Mouse (Mus musculus) CH12.LX (cell line): ENCODE measurements around the gene Wnk4. TPM values are rescaled to one million over a fixed set of nuclear protein-coding genes. Genes with fewer than 3 reads are reported as not detected.

Experiments used
- DNase-seq: peaks from one replicate; pipeline ENCODE4 v3.0.0-alpha.2; 2013; ENCODE audit errors: extremely low read depth
- H3K27ac ChIP-seq: 2 replicates; pipeline ENCODE4 v1.5.1; 2012; ENCODE audit warnings: low read depth, mild to moderate bottlenecking, control low read depth, moderate library complexity; ENCODE audit not compliant: insufficient read depth
- H3K27me3 ChIP-seq: replicated peaks from 2 replicates; pipeline ENCODE3; 2012; ENCODE audit warnings: inconsistent platforms
- H3K36me3 ChIP-seq, 2 experiments: replicated peaks in 1 of 2; 2 replicates each; pipeline versions ENCODE3 to v1.6.1; 2012; ENCODE audit warnings: inconsistent platforms in 1 of 2, low read length in 1 of 2, mild to moderate bottlenecking in 1 of 2, mixed read lengths in 1 of 2, moderate library complexity in 1 of 2; ENCODE audit not compliant: control insufficient read depth in 1 of 2, insufficient read depth in 1 of 2
- H3K4me1 ChIP-seq, 2 experiments: 2 replicates each; pipeline ENCODE4 v1.6.1; 2012; ENCODE audit warnings: inconsistent platforms in 1 of 2, moderate library complexity in 1 of 2; ENCODE audit not compliant: insufficient read depth in 2 of 2, control insufficient read depth in 1 of 2
- H3K4me2 ChIP-seq: 2 replicates; pipeline ENCODE4 v1.6.1; 2012; ENCODE audit warnings: low read depth, mild to moderate bottlenecking, control low read depth; ENCODE audit not compliant: poor library complexity, insufficient read depth, severe bottlenecking
- H3K4me3 ChIP-seq, 3 experiments: fragments of 150-350 bp in 1 of 3; sonication (generic) in 1 of 3; replicated peaks in 1 of 3; 2 replicates each; pipeline versions ENCODE3 to v1.5.1; 2011 to 2012; ENCODE audit warnings: low read depth in 2 of 3, low read length in 2 of 3, mild to moderate bottlenecking in 2 of 3, moderate library complexity in 2 of 3, control low read depth in 1 of 3, improper control_type of control experiment in 1 of 3, inconsistent platforms in 1 of 3, mixed read lengths in 1 of 3; ENCODE audit not compliant: poor library complexity in 1 of 3
- H3K79me2 ChIP-seq: replicated peaks from 2 replicates; pipeline ENCODE4 v1.6.1; 2012; ENCODE audit warnings: mild to moderate bottlenecking, moderate library complexity; ENCODE audit not compliant: control insufficient read depth, poor library complexity, insufficient read depth, severe bottlenecking; ENCODE audit errors: extremely low read depth
- H3K9ac ChIP-seq: 2 replicates; pipeline ENCODE4 v1.6.1; 2012; ENCODE audit warnings: low read depth, mild to moderate bottlenecking, control low read depth, moderate library complexity; ENCODE audit not compliant: insufficient read depth
- H3K9me3 ChIP-seq: replicated peaks from 2 replicates; pipeline ENCODE3; 2012; ENCODE audit warnings: low read length, inconsistent platforms, mixed read lengths
- CHD1 ChIP-seq: IDR thresholded peaks from 2 replicates; pipeline ENCODE4 v1.6.1; 2012; ENCODE audit warnings: low read depth, low read length, improper control_type of control experiment, inconsistent platforms
- CHD2 ChIP-seq: IDR thresholded peaks from 2 replicates; pipeline ENCODE4 v1.6.1; 2011; ENCODE audit warnings: low read length, improper control_type of control experiment
- CTCF ChIP-seq, 2 experiments: IDR thresholded peaks in 1 of 2; conservative IDR thresholded peaks in 1 of 2; 2 replicates each; pipeline ENCODE4 v1.5.1; 2011 to 2012; ENCODE audit warnings: low read depth in 2 of 2, low read length in 2 of 2, improper control_type of control experiment in 1 of 2, inconsistent platforms in 1 of 2, mild to moderate bottlenecking in 1 of 2, moderate library complexity in 1 of 2
- E2F4 ChIP-seq: IDR thresholded peaks from 2 replicates; pipeline ENCODE4 v1.6.1; 2011; ENCODE audit warnings: low read depth, low read length, improper control_type of control experiment; ENCODE audit not compliant: insufficient replicate concordance
- IRF4 ChIP-seq: IDR thresholded peaks from 2 replicates; pipeline ENCODE4 v1.6.1; 2014; ENCODE audit warnings: low read depth, mild to moderate bottlenecking, inconsistent platforms, low read length, improper control_type of control experiment
- JUND ChIP-seq: conservative IDR thresholded peaks from 2 replicates; pipeline ENCODE4 v1.6.1; 2011; ENCODE audit warnings: low read depth, low read length, improper control_type of control experiment
- KAT2A ChIP-seq: IDR thresholded peaks from 2 replicates; pipeline ENCODE4 v1.6.1; 2012; ENCODE audit warnings: low read length, improper control_type of control experiment, inconsistent platforms; ENCODE audit not compliant: insufficient replicate concordance
- MAFK ChIP-seq: IDR thresholded peaks from 2 replicates; pipeline ENCODE4 v1.6.1; 2011; ENCODE audit warnings: low read length, improper control_type of control experiment; ENCODE audit not compliant: insufficient replicate concordance
- MAX ChIP-seq: IDR thresholded peaks from 2 replicates; pipeline ENCODE4 v1.6.1; 2011; ENCODE audit warnings: low read length, improper control_type of control experiment
- MEF2A ChIP-seq: IDR thresholded peaks from 2 replicates; pipeline ENCODE4 v1.6.1; 2014; ENCODE audit warnings: low read depth, mild to moderate bottlenecking, inconsistent platforms, low read length, improper control_type of control experiment, borderline replicate concordance
- MYC ChIP-seq: IDR thresholded peaks from 2 replicates; pipeline ENCODE4 v1.6.1; 2011; ENCODE audit warnings: low read depth, mild to moderate bottlenecking, improper control_type of control experiment, low read length
- NELFE ChIP-seq: IDR thresholded peaks from 2 replicates; pipeline ENCODE4 v1.6.1; 2011; ENCODE audit warnings: low read depth, low read length, improper control_type of control experiment
- POLR2A ChIP-seq: IDR thresholded peaks from 2 replicates; pipeline ENCODE4 v1.6.1; 2011; ENCODE audit warnings: low read depth, mild to moderate bottlenecking, improper control_type of control experiment, low read length
- POLR2AphosphoS2 ChIP-seq: IDR thresholded peaks from 2 replicates; pipeline ENCODE4 v1.6.1; 2011; ENCODE audit warnings: low read depth, low read length, improper control_type of control experiment
- RAD21 ChIP-seq: IDR thresholded peaks from 2 replicates; pipeline ENCODE4 v1.6.1; 2011; ENCODE audit warnings: low read depth, mild to moderate bottlenecking, low read length, improper control_type of control experiment, moderate library complexity
- RCOR1 ChIP-seq: conservative IDR thresholded peaks from 2 replicates; pipeline ENCODE4 v1.6.1; 2012; ENCODE audit warnings: low read depth, mild to moderate bottlenecking, inconsistent platforms, low read length, improper control_type of control experiment
- SIN3A ChIP-seq: IDR thresholded peaks from 2 replicates; pipeline ENCODE4 v1.6.1; 2012; ENCODE audit warnings: low read length, improper control_type of control experiment, inconsistent platforms
- SMC3 ChIP-seq: IDR thresholded peaks from 2 replicates; pipeline ENCODE4 v1.6.1; 2011; ENCODE audit warnings: low read depth, low read length, improper control_type of control experiment
- TCF12 ChIP-seq: IDR thresholded peaks from 2 replicates; pipeline ENCODE4 v1.6.1; 2014; ENCODE audit warnings: low read depth, mild to moderate bottlenecking, inconsistent platforms, low read length, improper control_type of control experiment
- UBTF ChIP-seq: IDR thresholded peaks from 2 replicates; pipeline ENCODE4 v1.6.1; 2012; ENCODE audit warnings: low read depth, mild to moderate bottlenecking, inconsistent platforms, low read length, improper control_type of control experiment, moderate library complexity
- USF2 ChIP-seq: conservative IDR thresholded peaks from 2 replicates; pipeline ENCODE4 v1.6.1; 2011; ENCODE audit warnings: low read depth, low read length, improper control_type of control experiment
- ZC3H11A ChIP-seq: IDR thresholded peaks from 2 replicates; pipeline ENCODE4 v1.6.1; 2012; ENCODE audit warnings: low read depth, mild to moderate bottlenecking, inconsistent platforms, low read length, improper control_type of control experiment
- ZKSCAN1 ChIP-seq: IDR thresholded peaks from 2 replicates; pipeline ENCODE4 v1.6.1; 2012; ENCODE audit warnings: low read depth, inconsistent platforms, low read length, improper control_type of control experiment, borderline replicate concordance
- ZMIZ1 ChIP-seq: IDR thresholded peaks from 2 replicates; pipeline ENCODE4 v1.6.1; 2012; ENCODE audit warnings: low read depth, mild to moderate bottlenecking, inconsistent platforms, low read length, improper control_type of control experiment
- ZNF384 ChIP-seq: IDR thresholded peaks from 2 replicates; pipeline ENCODE4 v1.6.1; 2012; ENCODE audit warnings: low read depth, low read length, improper control_type of control experiment, inconsistent platforms
- dilution Hi-C: fragments of 300-500 bp; cut with MboI; formaldehyde crosslinking; loops from 2 replicates; pipeline ENCODE4 v1.14.3; 2020; ENCODE audit warnings: low sequenced_read_pairs; ENCODE audit not compliant: extremely low pct_unique_long_range_greater_than_20kb, extremely low pct_ligation_motif_present
- in situ Hi-C: fragments of 300-500 bp; cut with MboI; formaldehyde crosslinking; loops from 3 replicates; pipeline ENCODE4 v1.14.3; 2019; ENCODE audit warnings: low sequenced_read_pairs, low pct_ligation_motif_present, low pct_unique_long_range_greater_than_20kb, mixed read lengths
- polyA plus RNA-seq: library from polyadenylated mRNA; unstranded; fragments of >175 nt; gene quantifications from 2 replicates; pipeline ENCODE4 v1.2.1, GENCODE M21; 2012; ENCODE audit warnings: low read depth; ENCODE audit not compliant: insufficient read length
- total RNA-seq, 2 experiments: library from RNA; depleted of rRNA; stranded (reverse); fragments of 300-350 nt in 1 of 2; fragments of >200 nt in 1 of 2; gene quantifications; 2 replicates each; pipeline ENCODE4 v1.2.3; 2012 to 2014

Wnk4 gene
- total and polyA plus RNA-seq, 3 experiments, result 0.85 to 7.8 (median 0.90) TPM

DNA sequence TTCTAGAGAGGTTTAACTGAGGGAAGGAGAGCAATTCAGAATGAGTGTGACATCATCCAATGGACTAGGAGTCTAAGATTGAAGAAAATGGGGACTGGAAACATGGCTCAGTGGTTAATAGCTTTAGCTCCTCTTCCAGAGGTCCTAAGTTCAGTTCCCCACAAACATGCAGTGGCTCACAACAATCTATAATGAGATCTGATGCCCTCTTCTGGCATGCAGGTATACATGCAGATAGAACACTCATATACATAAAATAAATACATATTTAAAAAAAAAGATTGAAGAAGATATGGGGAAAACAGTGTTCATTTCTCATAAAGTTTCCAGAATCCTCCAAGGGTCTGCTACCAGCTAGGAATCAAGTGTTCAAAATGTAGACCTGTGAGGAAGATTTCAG, 24.9 kb upstream of the Wnk4 start:
- Histone ChIP-seq H3K4me1 (peaks cover 3 to 19% of the 10 kb centered on the region in 2 experiments; a peak in 2 of 4 replicates), H3K79me2 (no peaks in the 10 kb centered on the region), H3K27ac (no peak overlapping the region), H3K9me3 (peaks cover 2% of the 10 kb centered on the region), H3K4me2 (no peak overlapping the region), H3K36me3 (no peaks in the 10 kb centered on the region), H3K4me3 (no peak overlapping the region), H3K27me3 (peaks cover 11% of the 10 kb centered on the region), H3K9ac (no peak overlapping the region)
- no peak for DNase-seq
- dilution Hi-C loops (no loop called here), in situ Hi-C loops (no loop called here)
- TF ChIP-seq RCOR1 (no peak), CTCF (conservative IDR thresholded peaks at IDR 0.05 in 1 of 2, IDR thresholded peaks at IDR 0.05 in 1 of 2; ENCODE audit: low read depth in 2 of 2, low read length in 2 of 2) (peak in 1 of 2 experiments; percentile 33; a peak in 2 of 4 replicates), SMC3 (peak; percentile 16; the same call in 1 of the 2 replicates), ZNF384 (peak; percentile 25; the same call in 1 of the 2 replicates)

DNA sequence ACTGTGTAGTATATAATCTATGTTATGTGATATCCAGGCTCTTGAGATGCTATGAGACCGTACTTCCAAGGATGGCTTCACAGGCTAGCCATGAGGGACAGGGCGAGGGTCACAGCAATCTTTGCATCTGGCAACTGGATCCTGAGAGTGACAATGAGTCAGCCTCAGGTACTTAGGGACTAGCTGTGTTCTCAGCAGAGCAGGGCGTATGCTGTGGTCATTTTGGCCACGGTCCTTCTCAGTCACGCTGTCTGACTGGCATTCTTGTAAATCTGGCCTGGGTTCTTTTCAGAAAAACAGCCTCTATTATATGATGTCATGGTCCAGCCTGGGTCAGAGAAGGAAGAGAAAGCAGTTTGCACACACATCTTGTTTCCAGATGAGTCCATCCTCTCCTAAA, 23.6 kb upstream of the Wnk4 start:
- Histone ChIP-seq H3K79me2 (no peaks in the 10 kb centered on the region), H3K36me3 (no peaks in the 10 kb centered on the region), H3K4me1 (peaks cover 0 to 8% of the 10 kb centered on the region in 2 experiments; a peak in 2 of 4 replicates), H3K4me2 (no peak overlapping the region), H3K4me3 (no peak overlapping the region), H3K27me3 (peaks cover 12% of the 10 kb centered on the region), H3K9ac (no peak overlapping the region), H3K27ac (no peak overlapping the region), H3K9me3 (peaks cover 2% of the 10 kb centered on the region)
- TF ChIP-seq MYC (no peak), E2F4 (no peak), POLR2A (no peak), RCOR1 (no peak), CHD1 (no peak), UBTF (no peak), MAFK (no peak), IRF4 (no peak)
- in situ Hi-C loops (no loop called here), dilution Hi-C loops (no loop called here)
- no peak for DNase-seq

DNA sequence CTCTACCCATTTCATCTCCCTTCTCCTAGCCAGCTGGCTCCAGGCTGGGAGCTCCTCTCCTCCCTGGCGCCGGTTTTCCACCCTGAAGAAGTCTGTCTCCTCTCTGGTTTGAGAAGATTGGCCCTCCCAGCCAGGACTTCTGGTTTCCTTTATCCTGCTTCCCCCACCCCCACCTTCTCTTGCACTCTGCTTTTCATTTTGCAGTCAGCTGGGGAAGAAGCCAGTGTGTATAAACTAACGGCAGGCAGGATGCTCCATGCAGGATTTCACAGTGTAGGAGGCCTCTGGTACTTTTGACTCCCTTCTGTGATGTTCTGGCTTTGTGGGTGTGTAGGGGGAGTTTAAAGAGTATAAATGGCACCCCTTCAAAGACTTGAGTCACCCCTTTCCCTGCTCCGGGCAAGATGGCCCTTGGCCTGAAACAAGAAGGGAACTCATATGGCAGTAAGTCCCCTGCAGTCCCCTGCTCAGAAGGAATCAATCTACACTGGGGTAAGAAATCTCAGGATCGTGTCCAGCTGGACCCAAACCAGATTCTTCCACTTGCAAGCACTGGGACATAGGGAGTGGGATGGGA, 22.2 kb upstream of the Wnk4 start:
- H3K36me3 ChIP-seq, result no peaks in the 10 kb centered on the region
- in situ Hi-C loops (no loop called here), dilution Hi-C loops (no loop called here)
- no peak overlapping the region for H3K27ac ChIP-seq
- H3K4me3 ChIP-seq, result no peak overlapping the region
- no peaks in the 10 kb centered on the region for H3K4me1 ChIP-seq
- TF ChIP-seq USF2 (no peak), NELFE (no peak), ZNF384 (no peak), RAD21 (no peak), ZC3H11A (no peak), SMC3 (no peak), MAFK (no peak), MEF2A (no peak), JUND (no peak), CHD2 (no peak), TCF12 (no peak), POLR2AphosphoS2 (no peak), SIN3A (no peak), UBTF (no peak), MYC (no peak), KAT2A (no peak), ZKSCAN1 (no peak), MAX (no peak), ZMIZ1 (no peak)
- no peak overlapping the region for H3K9ac ChIP-seq
- H3K9me3 ChIP-seq, result peaks cover 2% of the 10 kb centered on the region
- no peak for DNase-seq
- H3K27me3 ChIP-seq, result peaks cover 23% of the 10 kb centered on the region
- no peaks in the 10 kb centered on the region for H3K79me2 ChIP-seq
- H3K4me2 ChIP-seq, result no peak overlapping the region
